Mouse (Mus musculus) kidney, adult 2 months (tissue): ENCODE data around the gene Utp4. TPM values are rescaled to one million over a fixed set of nuclear protein-coding genes. Genes with fewer than 3 reads are reported as not detected.

Experiments
- DNase-seq: peaks from one replicate; pipeline ENCODE4 v3.0.0; 2021
- H3K27ac ChIP-seq: fragments of 200-500 bp; 2 replicates; pipeline ENCODE4 v1.5.1; 2012; ENCODE audit warnings: low read depth, low read length, control low read depth, inconsistent platforms; ENCODE audit not compliant: insufficient read depth
- H3K27me3 ChIP-seq: fragments of 200-500 bp; replicated peaks from 2 replicates; pipeline ENCODE4 v1.6.1; 2012; ENCODE audit warnings: mild to moderate bottlenecking, moderate library complexity, low read length, inconsistent platforms; ENCODE audit not compliant: control insufficient read depth, insufficient read depth
- H3K36me3 ChIP-seq: fragments of 200-500 bp; 2 replicates; pipeline ENCODE4 v1.6.1; 2012; ENCODE audit warnings: mild to moderate bottlenecking, moderate library complexity, low read length, inconsistent platforms; ENCODE audit not compliant: control insufficient read depth, insufficient read depth
- H3K4me1 ChIP-seq: fragments of 200-500 bp; 2 replicates; pipeline ENCODE4 v1.6.1; 2011; ENCODE audit warnings: low read length; ENCODE audit not compliant: control insufficient read depth, insufficient read depth
- H3K4me3 ChIP-seq: fragments of 200-500 bp; 2 replicates; pipeline ENCODE4 v1.5.1; 2011; ENCODE audit warnings: mild to moderate bottlenecking, low read depth, low read length, control low read depth; ENCODE audit not compliant: insufficient read depth
- CTCF ChIP-seq: fragments of 200-500 bp; conservative IDR thresholded peaks from 2 replicates; pipeline ENCODE4 v1.5.1; 2011; ENCODE audit warnings: low read depth, mild to moderate bottlenecking, control low read depth, low read length, moderate library complexity, mixed read lengths; ENCODE audit not compliant: insufficient read depth, insufficient read length
- POLR2A ChIP-seq: fragments of 200-500 bp; IDR thresholded peaks from one replicate; pipeline ENCODE4 v1.6.1; 2011; ENCODE audit warnings: low read depth, low read length, control low read depth
- WGBS: fragments of 180-500 bp; shearing (Covaris S2); methylation state at CpG from one replicate; pipeline ENCODE4 v1.1.7; 2018; 5-methylcytosine and 5-hydroxymethylcytosine counted together
- polyA plus RNA-seq: library from polyadenylated mRNA; depleted of rRNA; stranded (reverse); fragments of >200 nt; gene quantifications from 2 replicates; pipeline ENCODE4 v1.2.3, GENCODE M21; 2012; rRNA removed

Utp4 gene
- 24.1 and 24.5 TPM in 2 replicates for polyA plus RNA-seq

- Histone ChIP-seq H3K4me1 (peaks cover 10% of the 10 kb centered on the region; the same call in 1 of the 2 replicates), H3K27me3 (no peaks in the 10 kb centered on the region), H3K4me3 (peak within 1 kb of the TSS; percentile 100), H3K36me3 (no peaks in the 10 kb centered on the region; the same call in none of the 2 replicates), H3K27ac (peak within 1 kb of the TSS; percentile 84)
- TF ChIP-seq CTCF: no peak
- TF ChIP-seq POLR2A: peak; percentile 54
- whole genome bisulfite sequencing: under 1% methylated on average over 63 of the region's 63 CpGs
- DNase-seq: peak; percentile 91
These were observed at the start of gene Utp4 for GRCm38 (mm10) chr8:106893481-106894156. Gene Utp4, plus strand, starts transcription at chr8:106893636.

GRCm38 (mm10) chr8:106850034-106850433 lies 43.4 kb upstream of the Utp4 start:
- Histone ChIP-seq H3K27ac (no peak overlapping the region), H3K4me1 (0 out of 2 replicates have a peak, but pooled peaks cover 3% of the 10 kb centered on the region), H3K4me3 (no peak overlapping the region), H3K36me3 (no peaks in the 10 kb centered on the region), H3K27me3 (no peaks in the 10 kb centered on the region)
- DNase-seq: no peak
- WGBS: 84% methylated on average over 10 of the region's 10 CpGs
- no peak for TF ChIP-seq POLR2A
- TF ChIP-seq CTCF: no peak

- H3K27me3 ChIP-seq: no peaks in the 10 kb centered on the region
- 47% methylated on average over 8 of the region's 8 CpGs for WGBS
- H3K27ac ChIP-seq: 0 out of 2 replicates have a peak overlapping the region, but pooled peaks have one; percentile 16
- H3K4me1 ChIP-seq: 0 out of 2 replicates have a peak, but pooled peaks cover 4% of the 10 kb centered on the region
- no peaks in the 10 kb centered on the region for H3K36me3 ChIP-seq
- peak; percentile 35 for DNase-seq
- TF ChIP-seq CTCF: peak; percentile 23; the same call in 1 of the 2 replicates
- TF ChIP-seq POLR2A: no peak
- H3K4me3 ChIP-seq: no peak overlapping the region
These were observed 38.7 kb upstream of the Utp4 start for GRCm38 (mm10) chr8:106854534-106855241.

GRCm38 (mm10) chr8:106855242-106855562 lies 38.2 kb upstream of the Utp4 start:
- 80% methylated on average over 3 of the region's 3 CpGs for WGBS
- Histone ChIP-seq H3K4me1 (0 out of 2 replicates have a peak, but pooled peaks cover 4% of the 10 kb centered on the region), H3K36me3 (no peaks in the 10 kb centered on the region), H3K27ac (peak overlapping the region; percentile 16; the same call in 1 of the 2 replicates), H3K4me3 (no peak overlapping the region), H3K27me3 (no peaks in the 10 kb centered on the region)
- no peak for TF ChIP-seq CTCF
- no peak for TF ChIP-seq POLR2A
- DNase-seq: no peak

GRCm38 (mm10) chr8:106862845-106863244 lies 30.6 kb upstream of the Utp4 start:
- Histone ChIP-seq H3K36me3 (no peaks in the 10 kb centered on the region), H3K4me1 (no peaks in the 10 kb centered on the region), H3K27ac (no peak overlapping the region), H3K4me3 (no peak overlapping the region), H3K27me3 (no peaks in the 10 kb centered on the region)
- no peak for DNase-seq
- TF ChIP-seq CTCF (no peak), POLR2A (no peak)
- WGBS: 93% methylated on average over 10 of the region's 10 CpGs

- WGBS: 88% methylated on average over 9 of the region's 9 CpGs
- H3K4me1 ChIP-seq: no peaks in the 10 kb centered on the region
- H3K27me3 ChIP-seq: no peaks in the 10 kb centered on the region
- no peaks in the 10 kb centered on the region for H3K36me3 ChIP-seq
- TF ChIP-seq CTCF (no peak), POLR2A (no peak)
- H3K27ac ChIP-seq: no peak overlapping the region
- DNase-seq: no peak
- no peak overlapping the region for H3K4me3 ChIP-seq
These were observed 28.1 kb upstream of the Utp4 start for GRCm38 (mm10) chr8:106865354-106865753.

GRCm38 (mm10) chr8:106870051-106870450 lies 23.4 kb upstream of the Utp4 start, which contains the start of gene Has3:
Gene Has3, plus strand, starts transcription at chr8:106870242.
- Histone ChIP-seq H3K36me3 (no peaks in the 10 kb centered on the region), H3K27me3 (no peaks in the 10 kb centered on the region), H3K4me1 (peaks cover 7% of the 10 kb centered on the region), H3K27ac (no peak within 1 kb of the TSS), H3K4me3 (peak within 1 kb of the TSS; percentile 53)
- 12% methylated on average over 18 of the region's 18 CpGs for WGBS
- peak; percentile 31 for DNase-seq
- TF ChIP-seq POLR2A (no peak), CTCF (no peak)
